Mouse (Mus musculus): ENCODE measurements at regions not wholly inside any gene's neighbourhood (a gene's known extent, or its start where the extent isn't known, plus 50 kb on each side); places are given as distances from the start of the nearest gene placed in this dataset.
A peak's percentile ranks its signal among the peaks of the same experiment; 100 is the strongest.
"Not testable (repeated sequence)": the region's sequence is repeated elsewhere in the genome, so short reads cannot be mapped to it uniquely, and the experiment has no call there.

DNA sequence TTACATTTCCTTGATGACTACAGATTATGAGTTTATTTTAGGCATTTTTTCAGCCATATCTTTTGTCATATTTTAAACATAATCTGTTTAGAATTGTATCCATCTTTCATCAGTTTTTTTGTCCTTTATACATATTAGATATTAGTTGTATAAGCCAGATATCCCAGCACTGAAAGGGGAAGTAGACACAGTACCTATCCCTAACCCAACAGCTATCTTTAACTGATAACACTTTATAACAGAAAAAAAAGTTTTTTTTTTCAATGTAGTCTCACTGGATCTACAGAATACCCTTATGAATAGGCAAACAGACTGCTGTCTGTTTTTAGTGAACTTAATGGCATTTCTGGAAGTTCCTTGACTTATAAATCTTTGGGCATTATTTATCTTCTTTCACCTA is 1152.1 kb upstream of the Fam98a start:
- no peak for DNase-seq

GRCm38 (mm10) chr17:76696219-76696618 is 1144.5 kb upstream of the Fam98a start:
- no peak for DNase-seq

GRCm38 (mm10) chr17:76658056-76658455 is 1106.3 kb upstream of the Fam98a start:
- no peak for DNase-seq

DNA sequence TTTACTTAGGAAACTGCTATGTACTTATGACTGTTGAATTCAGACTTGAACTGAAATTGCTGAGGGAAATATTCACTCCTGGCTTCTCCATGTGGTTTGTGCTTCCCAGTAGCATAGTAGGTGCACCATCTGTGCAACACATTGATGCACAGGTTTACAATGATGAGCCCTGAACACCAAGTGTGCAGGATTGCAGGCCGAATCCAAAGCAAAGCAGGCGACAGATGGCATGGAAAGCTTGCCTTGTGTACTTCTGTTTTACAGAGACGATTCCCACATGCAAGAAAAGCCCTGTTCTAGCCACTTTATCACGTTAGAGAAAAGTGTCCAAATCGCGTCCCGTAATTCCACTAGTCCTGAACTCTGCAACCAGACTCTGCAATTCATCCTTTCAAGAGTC is 1074.2 kb upstream of the Fam98a start:
- no peak for DNase-seq

DNA sequence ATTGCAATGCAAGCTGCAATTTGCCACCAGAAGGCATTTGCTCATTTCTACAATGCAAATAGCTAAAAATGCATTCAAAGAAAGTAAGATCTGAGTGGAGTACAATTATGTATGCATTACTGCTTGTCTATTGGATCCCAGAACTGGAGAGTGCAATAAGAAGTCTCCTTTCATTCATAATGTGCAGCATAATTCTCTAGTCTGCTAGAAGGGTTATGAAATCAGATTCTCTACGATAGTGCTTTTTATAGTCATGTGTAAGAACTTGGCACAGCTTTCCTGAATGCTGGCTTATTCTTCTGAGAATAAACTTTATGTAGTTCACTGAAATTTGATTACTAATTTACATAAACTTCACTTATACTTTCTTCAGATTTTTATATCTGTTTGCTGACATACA is 1053.5 kb upstream of the Fam98a start:
- no peak for DNase-seq

- no peak for DNase-seq
Measured at GRCm38 (mm10) chr17:76578323-76578722, 1026.6 kb upstream of the Fam98a start.

GRCm38 (mm10) chr17:76559725-76560124 is 1008.0 kb upstream of the Fam98a start:
- DNase-seq = no peak

GRCm38 (mm10) chr17:76545566-76545965 is 993.8 kb upstream of the Fam98a start:
- no peak for DNase-seq

DNA sequence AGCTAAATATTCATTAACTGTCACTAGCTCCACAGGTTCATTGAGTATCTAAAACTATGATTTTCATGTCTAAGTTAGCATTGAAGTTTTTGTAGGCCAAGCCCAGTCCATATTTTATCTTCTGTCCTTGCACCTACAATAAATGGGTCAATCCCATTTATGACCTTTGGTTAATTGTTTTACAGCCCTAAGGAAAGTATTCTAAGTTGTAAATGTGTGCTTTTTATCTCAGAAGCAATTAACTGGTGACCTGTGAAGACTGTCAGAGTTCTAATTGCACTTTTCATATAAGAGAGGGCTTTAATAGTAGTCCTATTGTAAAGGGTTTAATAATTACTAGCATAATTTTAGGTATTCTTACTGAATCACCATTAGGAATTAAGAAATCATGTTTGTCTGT is 984.0 kb upstream of the Fam98a start:
- no peak for DNase-seq

DNA sequence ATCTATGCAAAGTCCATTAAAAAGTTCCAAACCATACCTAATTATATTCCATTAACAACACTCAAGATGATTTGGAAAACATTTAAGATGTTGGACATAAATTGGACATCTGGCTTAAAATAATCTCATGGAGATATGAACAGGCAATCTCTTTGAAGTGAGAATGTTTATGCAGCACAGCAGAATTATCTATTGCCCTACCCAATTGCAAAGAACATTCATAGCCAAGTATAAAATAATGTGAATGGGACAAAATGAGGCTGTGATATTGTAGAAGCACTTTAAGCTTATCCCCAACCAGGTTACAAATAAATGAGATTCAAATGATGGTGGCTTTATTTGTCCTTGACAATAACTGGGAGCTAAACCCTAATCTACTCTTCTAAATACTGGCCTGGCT is 950.0 kb upstream of the Fam98a start:
- DNase-seq = no peak

GRCm38 (mm10) chr17:76500446-76500845 is 948.7 kb upstream of the Fam98a start:
- DNase-seq = no peak

GRCm38 (mm10) chr17:76499981-76500380 is 948.2 kb upstream of the Fam98a start:
- DNase-seq = not testable (repeated sequence)

DNA sequence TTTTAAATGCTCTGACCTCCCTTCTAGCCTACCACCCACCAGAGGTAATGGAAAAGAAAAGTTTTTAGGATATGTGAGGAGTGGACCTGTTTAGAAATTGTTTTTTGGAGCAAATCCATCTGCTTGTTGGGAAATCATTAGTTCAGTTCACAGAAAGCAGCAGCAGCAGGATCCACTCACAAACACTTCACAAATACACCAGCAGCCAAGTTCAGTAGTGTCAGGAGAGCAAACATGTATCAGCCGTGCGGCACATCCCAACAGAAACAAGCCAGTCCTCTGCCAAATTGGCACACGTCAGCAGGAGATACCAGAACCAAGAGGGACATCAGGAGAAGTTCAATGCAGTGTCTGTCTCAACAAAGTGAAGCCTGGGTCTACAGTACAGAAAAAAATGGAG is 935.6 kb upstream of the Fam98a start:
- DNase-seq = no peak

GRCm38 (mm10) chr17:76484130-76484529 is 932.4 kb upstream of the Fam98a start:
- DNase-seq = no peak

DNA sequence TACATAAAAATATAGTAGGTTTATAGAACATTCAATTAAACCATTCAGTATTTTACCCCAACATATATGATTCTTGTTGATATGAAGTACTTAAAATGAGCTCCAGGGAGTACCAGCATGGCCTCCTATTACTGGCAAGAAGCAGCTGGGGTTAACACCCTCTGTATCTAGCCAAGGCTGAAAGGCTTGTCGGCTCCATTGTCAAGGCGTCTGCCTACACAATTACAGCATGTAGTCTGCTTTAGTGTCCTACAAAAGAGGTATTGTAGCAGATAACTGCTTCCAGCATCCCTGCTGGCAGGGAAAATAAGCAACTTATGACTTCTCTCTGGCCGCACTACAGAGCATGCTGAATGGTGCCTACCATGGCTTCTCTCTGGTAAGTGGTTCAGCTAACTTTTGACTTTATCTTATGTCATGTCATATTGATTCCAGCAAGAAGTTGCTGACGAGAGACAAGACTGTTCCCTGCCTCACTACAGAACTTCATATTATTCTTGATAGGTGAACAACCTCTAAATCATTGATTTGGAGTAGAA is 899.6 kb upstream of the Fam98a start:
- peak; percentile 53 for DNase-seq
